Mouse (Mus musculus): Measurements from ENCODE around the gene Katnal1.
A peak's percentile ranks its signal among the peaks of the same experiment; 100 is the strongest.

The Katnal1 gene

GRCm38 (mm10) chr5:148885821-148886609 lies 43.1 kb downstream of the Katnal1 start:
- DNase-seq (ENCODE audit: low read depth, low spot score), result no peak

GRCm38 (mm10) chr5:148883671-148884070 lies 45.4 kb downstream of the Katnal1 start:
- peak; percentile 49 for DNase-seq (ENCODE audit: low read depth, low spot score)

GRCm38 (mm10) chr5:148879218-148879617 lies 49.9 kb downstream of the Katnal1 start:
- no peak for DNase-seq (ENCODE audit: low read depth, low spot score)

GRCm38 (mm10) chr5:148873116-148873515 lies 56.0 kb downstream of the Katnal1 start:
- DNase-seq (ENCODE audit: low read depth, low spot score), result no peak

- DNase-seq (ENCODE audit: low read depth, low spot score), result no peak
Observed at GRCm38 (mm10) chr5:148869583-148869982, 59.5 kb downstream of the Katnal1 start.

GRCm38 (mm10) chr5:148867766-148868165 lies 61.4 kb downstream of the Katnal1 start:
- no peak for DNase-seq (ENCODE audit: low read depth, low spot score)

- no peak for DNase-seq (ENCODE audit: low read depth, low spot score)
Observed at GRCm38 (mm10) chr5:148867171-148867570, 61.9 kb downstream of the Katnal1 start.

- no peak for DNase-seq (ENCODE audit: low read depth, low spot score)
Observed at GRCm38 (mm10) chr5:148866571-148866970, 62.5 kb downstream of the Katnal1 start.

GRCm38 (mm10) chr5:148863409-148863808 lies 65.7 kb downstream of the Katnal1 start:
- no peak for DNase-seq (ENCODE audit: low read depth, low spot score)

GRCm38 (mm10) chr5:148862853-148863252 lies 66.3 kb downstream of the Katnal1 start:
- no peak for DNase-seq (ENCODE audit: low read depth, low spot score)

GRCm38 (mm10) chr5:148862136-148862535 lies 67.0 kb downstream of the Katnal1 start:
- no peak for DNase-seq (ENCODE audit: low read depth, low spot score)

GRCm38 (mm10) chr5:148857522-148857921 lies 71.6 kb downstream of the Katnal1 start:
- no peak for DNase-seq (ENCODE audit: low read depth, low spot score)

GRCm38 (mm10) chr5:148855047-148855446 lies 74.1 kb downstream of the Katnal1 start:
- no peak for DNase-seq (ENCODE audit: low read depth, low spot score)

GRCm38 (mm10) chr5:148854166-148854565 lies 75.0 kb downstream of the Katnal1 start:
- peak; percentile 73 for DNase-seq (ENCODE audit: low read depth, low spot score)

GRCm38 (mm10) chr5:148849516-148849915 lies 79.6 kb downstream of the Katnal1 start:
- DNase-seq (ENCODE audit: low read depth, low spot score), result no peak

- DNase-seq (ENCODE audit: low read depth, low spot score), result no peak
Observed at GRCm38 (mm10) chr5:148847032-148847431, 82.1 kb downstream of the Katnal1 start.

- DNase-seq (ENCODE audit: low read depth, low spot score), result no peak
Observed at GRCm38 (mm10) chr5:148837069-148837468, 92.1 kb downstream of the Katnal1 start.

- DNase-seq (ENCODE audit: low read depth, low spot score), result peak; percentile 56
Observed at GRCm38 (mm10) chr5:148831596-148832257, 97.4 kb downstream of the Katnal1 start.

- no peak for DNase-seq (ENCODE audit: low read depth, low spot score)
Observed at GRCm38 (mm10) chr5:148831141-148831547, 98.0 kb downstream of the Katnal1 start.

- DNase-seq (ENCODE audit: low read depth, low spot score), result no peak
Observed at GRCm38 (mm10) chr5:148825732-148826131, 103.4 kb downstream of the Katnal1 start.

GRCm38 (mm10) chr5:148822772-148823171 lies 106.3 kb downstream of the Katnal1 start:
- DNase-seq (ENCODE audit: low read depth, low spot score), result no peak
